Mouse (Mus musculus): ENCODE data around the gene Arhgef38. TPM values are rescaled to one million over a fixed set of nuclear protein-coding genes. Genes with fewer than 3 reads are reported as not detected.

The Arhgef38 gene
- total RNA-seq, 1 experiment, result 1.4 TPM

DNA sequence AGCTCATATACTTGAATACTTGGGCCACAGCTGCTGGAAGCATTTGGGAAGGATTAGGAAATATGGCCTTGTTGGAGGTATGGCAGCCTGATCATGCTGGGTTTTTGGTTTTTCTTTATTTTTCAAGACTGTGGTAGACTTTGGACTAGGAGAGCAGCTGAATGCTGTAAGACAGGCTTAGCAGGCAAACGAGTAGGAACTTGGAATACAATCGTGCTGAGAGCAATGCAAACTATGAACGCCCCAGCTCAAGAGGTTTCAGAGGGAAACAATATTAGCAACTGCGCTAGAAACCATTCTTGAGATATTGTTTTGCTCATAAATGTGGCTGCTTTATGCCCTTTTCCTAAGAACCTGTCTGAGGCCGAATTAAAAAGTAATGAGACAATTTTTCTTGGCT lies 152.0 kb downstream of the Arhgef38 start:
- Histone ChIP-seq H3K36me3 (ENCODE audit: control insufficient read depth, insufficient read depth, low read length, poor library complexity, severe bottlenecking) (peaks cover 18% of the 10 kb centered on the region), H3K4me3 (ENCODE audit: insufficient read depth in 1 of 2, low read depth in 1 of 2, low read length in 2 of 2, poor library complexity in 1 of 2, severe bottlenecking in 1 of 2) (no peak overlapping the region), H3K9ac (ENCODE audit: insufficient read depth, low read depth, low read length, poor library complexity, severe bottlenecking) (no peak overlapping the region), H3K27ac (ENCODE audit: insufficient read depth, low read depth, low read length, poor library complexity, severe bottlenecking) (no peak overlapping the region), H3K9me3 (ENCODE audit: control insufficient read depth, insufficient read depth, low read depth, low read length) (no peaks in the 10 kb centered on the region), H3K4me1 (ENCODE audit: control insufficient read depth in 2 of 2, insufficient read depth in 2 of 2, low read length in 2 of 2, poor library complexity in 1 of 2) (peaks cover 0 to 5% of the 10 kb centered on the region in 2 experiments; a peak in 2 of 4 replicates)
- no peak for DNase-seq (ENCODE audit: low read depth, low spot score)
- TF ChIP-seq ZC3H11A (IDR thresholded peaks at IDR 0.05; ENCODE audit: borderline replicate concordance, low read depth, low read length), result no peak
- TF ChIP-seq CHD2 (IDR thresholded peaks at IDR 0.05; ENCODE audit: low read depth, low read length), result no peak
- TF ChIP-seq HCFC1 (IDR thresholded peaks at IDR 0.05; ENCODE audit: borderline replicate concordance, insufficient read depth, low read length), result no peak
- TF ChIP-seq ZNF384 (IDR thresholded peaks at IDR 0.05; ENCODE audit: low read depth, low read length), result no peak
- no peak for TF ChIP-seq MAFK (IDR thresholded peaks at IDR 0.05; ENCODE audit: insufficient read depth, low read depth, low read length)
- in situ Hi-C loops (cut with MboI; ENCODE audit: low sequenced_read_pairs in 2 of 2, unreplicated experiment in 2 of 2), result no loop called here

GRCm38 (mm10) chr3:133075560-133075959 lies 159.2 kb downstream of the Arhgef38 start:
- no peak overlapping the region for H3K27ac ChIP-seq (ENCODE audit: insufficient read depth, low read depth, low read length, poor library complexity, severe bottlenecking)
- TF ChIP-seq ZC3H11A (IDR thresholded peaks at IDR 0.05; ENCODE audit: borderline replicate concordance, low read depth, low read length) (no peak), MAFK (IDR thresholded peaks at IDR 0.05; ENCODE audit: insufficient read depth, low read depth, low read length) (no peak), CHD2 (IDR thresholded peaks at IDR 0.05; ENCODE audit: low read depth, low read length) (no peak), HCFC1 (IDR thresholded peaks at IDR 0.05; ENCODE audit: borderline replicate concordance, insufficient read depth, low read length) (no peak), ZNF384 (IDR thresholded peaks at IDR 0.05; ENCODE audit: low read depth, low read length) (no peak)
- H3K4me1 ChIP-seq (ENCODE audit: control insufficient read depth in 2 of 2, insufficient read depth in 2 of 2, low read length in 2 of 2, poor library complexity in 1 of 2), result no peaks in the 10 kb centered on the region
- H3K9me3 ChIP-seq (ENCODE audit: control insufficient read depth, insufficient read depth, low read depth, low read length), result no peaks in the 10 kb centered on the region
- H3K36me3 ChIP-seq (ENCODE audit: control insufficient read depth, insufficient read depth, low read length, poor library complexity, severe bottlenecking), result peaks cover 7% of the 10 kb centered on the region; the same call in 1 of the 2 replicates
- H3K9ac ChIP-seq (ENCODE audit: insufficient read depth, low read depth, low read length, poor library complexity, severe bottlenecking), result no peak overlapping the region
- no peak for DNase-seq (ENCODE audit: low read depth, low spot score)
- in situ Hi-C loops (cut with MboI; ENCODE audit: low sequenced_read_pairs in 2 of 2, unreplicated experiment in 2 of 2), result no loop called here
- H3K4me3 ChIP-seq (ENCODE audit: insufficient read depth in 1 of 2, low read depth in 1 of 2, low read length in 2 of 2, poor library complexity in 1 of 2, severe bottlenecking in 1 of 2), result no peak overlapping the region

Other genes starting within 250 kb of the Arhgef38 start
- 20.9 and 24.3 TPM in 2 replicates for gene Ints12, start 143.1 kb downstream of the Arhgef38 start, total RNA-seq (2012; rRNA removed)
- 24.2 and 25.2 TPM in 2 replicates for gene Gstcd, start 142.9 kb downstream of the Arhgef38 start, total RNA-seq (2012; rRNA removed)
- gene Ppa2, start 75.2 kb upstream of the Arhgef38 start, total RNA-seq (2012; rRNA removed), result 44.1 and 45.1 TPM in 2 replicates